Mouse (Mus musculus): ENCODE results near the gene Lrrtm1. TPM values are rescaled to one million over a fixed set of nuclear protein-coding genes. Genes with fewer than 3 reads are reported as not detected.

The Lrrtm1 gene
- polyA plus RNA-seq, 1 experiment from 2014 or later: 1.6 TPM

DNA sequence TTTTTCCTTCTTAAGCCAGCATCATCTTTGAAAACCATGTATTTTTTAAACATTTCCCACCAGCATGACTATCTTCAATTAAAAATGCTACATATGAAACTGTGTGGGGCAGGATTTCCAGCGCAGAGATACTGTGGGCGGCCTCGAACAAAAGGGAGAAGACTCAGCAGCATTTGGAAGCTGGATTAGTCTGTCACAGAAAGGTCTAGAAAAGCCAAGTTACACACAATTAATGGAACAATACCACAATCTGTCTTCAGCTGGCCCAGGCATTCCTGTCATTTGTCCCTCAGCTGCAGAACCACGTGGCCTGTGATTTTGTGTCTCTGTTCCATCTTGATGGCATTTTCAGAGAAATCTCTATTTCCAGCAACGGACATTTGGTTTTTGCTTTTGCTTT, 11.0 kb downstream of the Lrrtm1 start:
- no peak for TF ChIP-seq CTCF (IDR thresholded peaks at IDR 0.05; ENCODE audit: low read depth)
- H3K27ac ChIP-seq (ENCODE audit: low read depth, low read length): no peak overlapping the region
- WGBS: 78% methylated on average over 5 of the region's 5 CpGs
- no peak overlapping the region for H3K4me3 ChIP-seq (ENCODE audit: low read depth, low read length)
- no peak overlapping the region for H3K4me2 ChIP-seq (replicated peaks; ENCODE audit: low read depth)
- no peaks in the 10 kb centered on the region for H3K4me1 ChIP-seq (replicated peaks; ENCODE audit: control insufficient read depth, insufficient read depth, low read length)
- no peaks in the 10 kb centered on the region for H3K9me3 ChIP-seq (ENCODE audit: control insufficient read depth)
- H3K9ac ChIP-seq (ENCODE audit: low read depth, low read length): no peak overlapping the region
- H3K27me3 ChIP-seq (replicated peaks; ENCODE audit: control insufficient read depth, insufficient read depth, low read length): no peaks in the 10 kb centered on the region
- H3K36me3 ChIP-seq (ENCODE audit: control insufficient read depth, insufficient read depth): no peaks in the 10 kb centered on the region
- ATAC-seq: no peak

DNA sequence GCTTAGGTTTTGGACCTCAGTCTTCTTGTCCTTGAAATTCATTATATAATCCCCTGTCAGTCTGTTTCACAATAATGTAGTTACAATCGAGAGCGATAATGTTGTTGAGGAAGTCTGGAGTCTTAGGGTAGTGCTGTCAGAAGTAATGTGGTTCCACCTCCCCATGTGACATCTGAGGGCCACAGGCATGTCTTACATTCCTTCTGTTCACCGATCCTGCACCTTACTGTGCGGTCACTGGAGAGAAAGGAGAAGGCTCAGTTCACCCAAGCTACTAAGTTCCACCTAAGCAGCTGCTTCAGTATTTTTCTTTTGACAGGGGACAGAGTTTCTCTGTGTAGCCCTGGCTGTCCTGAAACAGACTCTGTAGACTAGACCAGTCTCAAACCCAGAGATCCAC, 13.9 kb downstream of the Lrrtm1 start:
- H3K9me3 ChIP-seq (ENCODE audit: control insufficient read depth): no peaks in the 10 kb centered on the region
- H3K27ac ChIP-seq (ENCODE audit: low read depth, low read length): no peak overlapping the region
- TF ChIP-seq CTCF (IDR thresholded peaks at IDR 0.05; ENCODE audit: low read depth): no peak
- H3K9ac ChIP-seq (ENCODE audit: low read depth, low read length): no peak overlapping the region
- H3K27me3 ChIP-seq (replicated peaks; ENCODE audit: control insufficient read depth, insufficient read depth, low read length): no peaks in the 10 kb centered on the region
- H3K4me2 ChIP-seq (replicated peaks; ENCODE audit: low read depth): no peak overlapping the region
- 85% methylated on average over 4 of the region's 4 CpGs for WGBS
- no peaks in the 10 kb centered on the region for H3K36me3 ChIP-seq (ENCODE audit: control insufficient read depth, insufficient read depth)
- ATAC-seq: no peak
- no peak overlapping the region for H3K4me3 ChIP-seq (ENCODE audit: low read depth, low read length)
- no peaks in the 10 kb centered on the region for H3K4me1 ChIP-seq (replicated peaks; ENCODE audit: control insufficient read depth, insufficient read depth, low read length)

DNA sequence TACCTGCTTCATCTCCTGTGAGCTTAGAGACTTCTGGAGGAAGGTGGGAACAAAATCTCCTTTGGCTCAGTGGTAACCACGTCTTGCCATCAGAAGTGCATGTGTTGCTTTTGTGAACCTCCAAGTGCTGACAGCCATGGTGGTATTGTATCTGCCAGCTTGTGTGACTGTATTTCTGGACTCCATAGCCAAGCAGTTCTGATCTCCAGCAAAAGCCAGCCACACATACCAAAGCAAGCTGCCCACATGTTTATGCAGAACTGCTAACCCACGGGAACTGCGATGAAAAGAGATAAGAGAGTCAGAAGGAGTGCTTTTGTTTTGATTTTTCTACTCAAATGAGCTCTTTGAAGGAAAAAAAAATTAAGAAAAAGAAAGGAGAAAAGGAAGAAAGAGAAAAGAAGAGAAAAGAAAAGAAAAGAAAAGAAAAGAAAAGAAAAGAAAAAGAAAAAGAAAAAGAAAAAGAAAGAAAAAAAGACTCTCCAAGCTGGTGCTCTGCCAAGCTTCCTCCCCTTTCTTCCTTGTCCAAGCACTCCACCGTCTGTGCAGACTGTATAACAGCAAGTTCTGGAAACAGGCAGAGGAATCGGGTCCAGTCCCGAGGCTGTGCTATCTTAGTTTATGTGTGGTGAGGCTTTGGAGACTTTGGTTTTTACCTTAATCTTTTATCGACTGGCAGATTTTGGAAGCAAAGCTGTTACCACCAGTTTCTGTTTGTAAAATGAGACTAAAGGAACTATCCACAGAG, 15.0 kb downstream of the Lrrtm1 start:
- H3K4me3 ChIP-seq (ENCODE audit: low read depth, low read length): no peak overlapping the region
- H3K36me3 ChIP-seq (ENCODE audit: control insufficient read depth, insufficient read depth): no peaks in the 10 kb centered on the region
- H3K27me3 ChIP-seq (replicated peaks; ENCODE audit: control insufficient read depth, insufficient read depth, low read length): no peaks in the 10 kb centered on the region
- no peak overlapping the region for H3K9ac ChIP-seq (ENCODE audit: low read depth, low read length)
- H3K4me1 ChIP-seq (replicated peaks; ENCODE audit: control insufficient read depth, insufficient read depth, low read length): no peaks in the 10 kb centered on the region
- no peak overlapping the region for H3K4me2 ChIP-seq (replicated peaks; ENCODE audit: low read depth)
- no peak overlapping the region for H3K27ac ChIP-seq (ENCODE audit: low read depth, low read length)
- no peak for ATAC-seq
- TF ChIP-seq CTCF (IDR thresholded peaks at IDR 0.05; ENCODE audit: low read depth): peak; percentile 61
- H3K9me3 ChIP-seq (ENCODE audit: control insufficient read depth): no peaks in the 10 kb centered on the region
- 32% methylated on average over 7 of the region's 7 CpGs for WGBS

DNA sequence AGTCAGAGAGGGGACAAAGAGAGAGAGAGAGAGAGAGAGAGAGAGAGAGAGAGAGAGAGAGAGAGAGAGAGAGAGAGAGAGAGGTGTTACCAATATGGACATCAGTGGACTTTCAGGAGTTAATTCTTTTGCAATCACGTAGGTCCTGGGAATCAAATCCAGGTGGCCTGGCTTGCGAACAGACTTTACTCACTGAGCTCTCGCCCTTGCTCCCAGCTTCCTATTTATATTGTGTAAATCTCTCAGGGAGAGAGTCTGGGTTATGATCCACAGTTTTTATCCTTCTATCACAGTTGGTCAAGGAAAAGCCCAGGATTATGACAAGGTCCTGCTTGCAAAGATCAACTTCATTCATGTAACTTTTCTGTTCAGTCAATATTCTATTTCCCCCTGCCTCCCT, 22.7 kb downstream of the Lrrtm1 start:
- no peak overlapping the region for H3K27ac ChIP-seq (ENCODE audit: low read depth, low read length)
- no peak for TF ChIP-seq CTCF (IDR thresholded peaks at IDR 0.05; ENCODE audit: low read depth)
- H3K9me3 ChIP-seq (ENCODE audit: control insufficient read depth): no peaks in the 10 kb centered on the region
- no peaks in the 10 kb centered on the region for H3K36me3 ChIP-seq (ENCODE audit: control insufficient read depth, insufficient read depth)
- H3K4me3 ChIP-seq (ENCODE audit: low read depth, low read length): no peak overlapping the region
- H3K4me2 ChIP-seq (replicated peaks; ENCODE audit: low read depth): no peak overlapping the region
- ATAC-seq: no peak
- 57% methylated on average over 3 of the region's 3 CpGs for WGBS
- no peaks in the 10 kb centered on the region for H3K27me3 ChIP-seq (replicated peaks; ENCODE audit: control insufficient read depth, insufficient read depth, low read length)
- H3K9ac ChIP-seq (ENCODE audit: low read depth, low read length): no peak overlapping the region
- no peaks in the 10 kb centered on the region for H3K4me1 ChIP-seq (replicated peaks; ENCODE audit: control insufficient read depth, insufficient read depth, low read length)

DNA sequence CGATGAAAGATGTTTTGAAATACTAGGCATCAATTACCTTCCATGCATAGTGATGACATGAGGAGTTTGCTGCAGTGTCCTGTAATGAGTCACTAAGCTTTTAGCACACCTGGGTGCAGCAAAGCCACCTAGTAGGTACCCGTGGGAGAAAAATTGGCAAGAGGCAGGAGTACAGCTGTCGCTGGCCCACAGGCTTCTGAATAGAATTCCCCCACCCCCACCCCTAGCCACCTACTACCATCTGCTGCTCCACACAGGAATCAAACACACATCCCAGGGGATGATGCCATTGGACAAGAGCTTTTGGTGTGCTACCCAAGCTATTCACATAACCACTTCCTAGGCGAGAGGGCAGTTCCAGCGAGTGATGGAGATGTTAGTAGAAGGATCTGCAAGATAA, 36.3 kb downstream of the Lrrtm1 start:
- H3K9me3 ChIP-seq (ENCODE audit: control insufficient read depth): no peaks in the 10 kb centered on the region
- WGBS: 87% methylated on average over 5 of the region's 5 CpGs
- H3K4me1 ChIP-seq (replicated peaks; ENCODE audit: control insufficient read depth, insufficient read depth, low read length): no peaks in the 10 kb centered on the region
- no peak overlapping the region for H3K4me3 ChIP-seq (ENCODE audit: low read depth, low read length)
- no peak overlapping the region for H3K9ac ChIP-seq (ENCODE audit: low read depth, low read length)
- H3K4me2 ChIP-seq (replicated peaks; ENCODE audit: low read depth): no peak overlapping the region
- no peak for ATAC-seq
- no peak for TF ChIP-seq CTCF (IDR thresholded peaks at IDR 0.05; ENCODE audit: low read depth)
- no peaks in the 10 kb centered on the region for H3K36me3 ChIP-seq (ENCODE audit: control insufficient read depth, insufficient read depth)
- H3K27me3 ChIP-seq (replicated peaks; ENCODE audit: control insufficient read depth, insufficient read depth, low read length): no peaks in the 10 kb centered on the region
- H3K27ac ChIP-seq (ENCODE audit: low read depth, low read length): no peak overlapping the region

DNA sequence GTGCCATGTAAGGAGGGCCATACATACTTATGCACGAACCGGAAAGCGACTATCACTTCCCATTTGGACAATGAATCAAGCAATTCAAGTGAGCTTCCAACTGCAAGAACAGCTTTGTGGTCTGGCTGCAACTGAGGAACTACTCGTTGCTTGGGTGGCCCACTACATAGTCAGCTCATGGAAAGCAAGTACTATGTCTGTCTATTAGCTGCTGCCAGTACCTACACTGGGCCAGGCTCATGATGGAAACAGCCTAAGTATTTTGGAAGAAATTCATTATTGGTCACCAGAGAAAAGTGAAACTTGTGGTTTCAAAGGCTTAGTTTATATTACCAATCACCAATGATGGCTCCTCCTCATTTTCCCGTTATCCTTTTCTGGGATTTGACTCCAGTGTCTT, 43.8 kb downstream of the Lrrtm1 start:
- H3K27me3 ChIP-seq (replicated peaks; ENCODE audit: control insufficient read depth, insufficient read depth, low read length): no peaks in the 10 kb centered on the region
- H3K9me3 ChIP-seq (ENCODE audit: control insufficient read depth): no peaks in the 10 kb centered on the region
- no peak overlapping the region for H3K4me2 ChIP-seq (replicated peaks; ENCODE audit: low read depth)
- H3K27ac ChIP-seq (ENCODE audit: low read depth, low read length): no peak overlapping the region
- no peak overlapping the region for H3K9ac ChIP-seq (ENCODE audit: low read depth, low read length)
- TF ChIP-seq CTCF (IDR thresholded peaks at IDR 0.05; ENCODE audit: low read depth): no peak
- WGBS: 87% methylated on average over 5 of the region's 5 CpGs
- no peak for ATAC-seq
- H3K4me1 ChIP-seq (replicated peaks; ENCODE audit: control insufficient read depth, insufficient read depth, low read length): no peaks in the 10 kb centered on the region
- H3K36me3 ChIP-seq (ENCODE audit: control insufficient read depth, insufficient read depth): no peaks in the 10 kb centered on the region
- no peak overlapping the region for H3K4me3 ChIP-seq (ENCODE audit: low read depth, low read length)

DNA sequence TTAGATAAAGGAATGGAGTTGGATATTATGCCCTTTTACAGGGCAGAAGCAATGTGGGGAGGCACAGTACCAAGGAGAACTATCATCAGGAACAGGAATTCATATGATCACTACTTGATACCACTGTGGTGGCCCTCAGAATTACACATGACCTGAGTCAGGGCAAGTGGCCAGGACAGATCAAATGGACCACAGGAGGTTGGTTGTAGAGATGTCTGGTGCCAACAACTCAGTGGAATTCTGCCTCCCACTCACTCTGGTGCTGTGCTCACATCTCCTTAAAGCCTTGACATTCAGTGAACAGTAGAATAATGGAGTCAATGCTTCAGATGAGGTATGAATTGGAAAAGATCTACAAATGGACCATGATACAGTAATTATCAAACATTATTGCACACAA, 45.9 kb downstream of the Lrrtm1 start:
- no peaks in the 10 kb centered on the region for H3K36me3 ChIP-seq (ENCODE audit: control insufficient read depth, insufficient read depth)
- H3K4me3 ChIP-seq (ENCODE audit: low read depth, low read length): no peak overlapping the region
- ATAC-seq: no peak
- no peak overlapping the region for H3K27ac ChIP-seq (ENCODE audit: low read depth, low read length)
- no peaks in the 10 kb centered on the region for H3K4me1 ChIP-seq (replicated peaks; ENCODE audit: control insufficient read depth, insufficient read depth, low read length)
- H3K4me2 ChIP-seq (replicated peaks; ENCODE audit: low read depth): no peak overlapping the region
- TF ChIP-seq CTCF (IDR thresholded peaks at IDR 0.05; ENCODE audit: low read depth): no peak
- no peaks in the 10 kb centered on the region for H3K9me3 ChIP-seq (ENCODE audit: control insufficient read depth)
- no peak overlapping the region for H3K9ac ChIP-seq (ENCODE audit: low read depth, low read length)
- H3K27me3 ChIP-seq (replicated peaks; ENCODE audit: control insufficient read depth, insufficient read depth, low read length): no peaks in the 10 kb centered on the region

All from intestine, postnatal 0 days (tissue).